Mouse (Mus musculus): Measurements from ENCODE around the gene Nsdhl. TPM values are rescaled to one million over a fixed set of nuclear protein-coding genes. Genes with fewer than 3 reads are reported as not detected.

Gene Nsdhl
- polyA plus RNA-seq, 1 experiment from 2014 or later: 37.6 TPM

- Histone ChIP-seq H3K27ac (peak overlapping the region; percentile 66), H3K4me3 (peak overlapping the region; percentile 28), H3K4me2 (replicated peaks) (peak overlapping the region; percentile 44), H3K4me1 (no peaks in the 10 kb centered on the region), H3K36me3 (no peaks in the 10 kb centered on the region), H3K9ac (peak overlapping the region; percentile 23; the same call in 1 of the 2 replicates), H3K9me3 (replicated peaks) (no peaks in the 10 kb centered on the region), H3K27me3 (no peaks in the 10 kb centered on the region)
- 28% methylated on average over 25 of the region's 27 CpGs for WGBS
- ATAC-seq (ENCODE audit: low FRiP score): peak; percentile 100
Measured at GRCm38 (mm10) chrX:73007597-73008479, 89.5 kb downstream of the Nsdhl start.

MicroRNAs within 50 kb of the gene (microRNA counts, 519-probe panel; counts per million panel counts)
- 470 counts per million, percentile 58 among the panel's probes with 10 or more counts for microRNA mmu-miR-2137

Small RNA genes within 50 kb of the gene (microRNA-seq; reads per million reads assigned to microRNA genes)
- 1.9 reads per million for gene Mir2137

Other genes with a start within 250 kb of the Nsdhl start
- 1.7 TPM in 2 replicates for gene Gabrq, start 93.4 kb upstream of the Nsdhl start, polyA plus RNA-seq (2016; fragmentation: Nextera tagmentation; extraction: Ambion mirVana)
- gene Cetn2, start 146 bp upstream of the Nsdhl start, polyA plus RNA-seq (2016; fragmentation: Nextera tagmentation; extraction: Ambion mirVana): 86.6 and 106 TPM in 2 replicates
- gene Zfp185, start 68.8 kb downstream of the Nsdhl start, polyA plus RNA-seq (2016; fragmentation: Nextera tagmentation; extraction: Ambion mirVana): 6.9 and 8.8 TPM in 2 replicates
- 0.09 TPM in 1 of 2 replicates, not detected in the other for gene Pnma5, start 118.5 kb downstream of the Nsdhl start, polyA plus RNA-seq (2016; fragmentation: Nextera tagmentation; extraction: Ambion mirVana)
- gene Pnma3, start 146.2 kb downstream of the Nsdhl start, polyA plus RNA-seq (2016; fragmentation: Nextera tagmentation; extraction: Ambion mirVana): 1.1 TPM in 2 replicates
- 0.97 and 1.0 TPM in 2 replicates for gene Xlr4a, start 163.9 kb downstream of the Nsdhl start, polyA plus RNA-seq (2016; fragmentation: Nextera tagmentation; extraction: Ambion mirVana)
- gene Xlr3a, start 178.5 kb downstream of the Nsdhl start, polyA plus RNA-seq (2016; fragmentation: Nextera tagmentation; extraction: Ambion mirVana): 4.2 and 6.4 TPM in 2 replicates
- gene Gm14685, start 198.5 kb downstream of the Nsdhl start, polyA plus RNA-seq (2016; fragmentation: Nextera tagmentation; extraction: Ambion mirVana): 0.45 TPM in 1 of 2 replicates, not detected in the other
- not detected in 2 replicates for gene Xlr5b, start 230.2 kb downstream of the Nsdhl start, polyA plus RNA-seq (2016; fragmentation: Nextera tagmentation; extraction: Ambion mirVana)
- gene DXBay18, start 230.9 kb downstream of the Nsdhl start, polyA plus RNA-seq (2016; fragmentation: Nextera tagmentation; extraction: Ambion mirVana): 0.15 and 0.51 TPM in 2 replicates